Mouse (Mus musculus) macrophage (primary cell): Measurements from ENCODE around the gene Acoxl. TPM values are rescaled to one million over a fixed set of nuclear protein-coding genes. Genes with fewer than 3 reads are reported as not detected.

Experiments
- H3K27ac ChIP-seq: fragments of 350-480 bp; formaldehyde crosslinking; 2 replicates; pipeline ENCODE4 v1.9.0; 2021
- H3K36me3 ChIP-seq: fragments of 350-480 bp; formaldehyde crosslinking; 2 replicates; pipeline ENCODE4 v1.9.0; 2021; ENCODE audit errors: inconsistent target
- H3K4me3 ChIP-seq: fragments of 350-480 bp; formaldehyde crosslinking; 2 replicates; pipeline ENCODE4 v1.9.0; 2021; ENCODE audit errors: inconsistent target
- H3K79me2 ChIP-seq: fragments of 350-480 bp; formaldehyde crosslinking; 2 replicates; pipeline ENCODE4 v1.9.0; 2021; ENCODE audit errors: inconsistent target
- WGBS: methylation state at CpG from one replicate; pipeline ENCODE4 v1.1.7; 2026; ENCODE audit warnings: inconsistent platforms; ENCODE audit not compliant: missing documents; 5-methylcytosine and 5-hydroxymethylcytosine counted together
- polyA plus RNA-seq: library from polyadenylated mRNA; stranded (reverse); fragments of 250-400 nt; gene quantifications from 3 replicates; pipeline ENCODE4 v1.2.4, GENCODE M21; 2018; ENCODE audit warnings: inconsistent platforms

Gene Acoxl
- polyA plus RNA-seq, 1 experiment from 2014 or later: not detected

DNA sequence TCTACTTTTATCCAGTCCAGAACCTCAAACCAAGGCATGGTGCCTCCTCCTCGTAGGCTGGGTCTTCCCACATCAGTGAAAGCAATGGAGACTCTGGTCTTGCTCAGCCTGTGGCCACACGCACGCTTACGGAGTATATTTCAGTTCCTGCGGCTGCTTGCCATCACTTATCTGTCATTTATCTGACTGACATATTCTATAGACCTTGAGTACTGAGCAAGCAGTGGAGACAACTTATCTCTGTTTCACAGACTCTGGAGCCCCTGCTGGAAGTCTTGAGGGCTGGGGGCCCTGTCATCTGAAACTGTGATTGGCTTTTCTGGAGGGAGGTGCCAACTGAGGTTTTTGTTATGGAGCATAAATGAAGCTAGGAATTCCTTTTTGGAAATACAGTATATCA is 75.4 kb downstream of the Acoxl start:
- H3K4me3 ChIP-seq: no peak overlapping the region
- H3K36me3 ChIP-seq: no peaks in the 10 kb centered on the region
- H3K79me2 ChIP-seq: no peaks in the 10 kb centered on the region
- no peak overlapping the region for H3K27ac ChIP-seq
- WGBS: 91% methylated on average over 5 of the region's 5 CpGs

DNA sequence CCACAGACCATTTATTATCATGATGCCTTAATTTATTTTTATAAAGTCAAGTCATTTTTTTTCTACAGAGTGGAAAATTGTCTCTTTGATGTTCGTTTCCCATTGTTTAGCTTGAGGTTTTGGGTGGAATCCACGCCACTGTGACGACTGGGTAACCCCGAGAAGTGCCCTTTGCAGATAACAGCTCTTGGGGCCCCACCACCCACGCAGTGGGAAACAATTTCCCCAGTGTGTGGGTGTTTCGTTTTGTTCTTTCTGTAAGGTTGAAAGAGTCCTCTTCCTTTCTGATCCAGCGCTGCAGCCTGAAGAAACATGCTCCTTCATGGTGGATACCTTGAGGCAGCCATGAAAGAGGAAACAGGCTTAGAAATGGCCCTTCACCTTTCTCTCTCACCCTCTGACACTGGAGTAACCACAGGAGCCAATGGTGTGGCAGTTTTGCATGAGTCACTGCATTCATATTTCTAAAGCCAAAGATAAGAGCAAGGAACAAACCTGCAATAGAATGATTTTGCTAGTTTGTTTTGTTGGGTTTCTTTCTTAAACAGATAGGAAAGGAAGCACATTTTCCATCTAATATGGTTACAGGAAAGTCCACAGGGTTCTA is 78.2 kb downstream of the Acoxl start:
- H3K79me2 ChIP-seq: no peaks in the 10 kb centered on the region
- WGBS: 46% methylated on average over 7 of the region's 7 CpGs
- H3K27ac ChIP-seq: no peak overlapping the region
- no peak overlapping the region for H3K4me3 ChIP-seq
- H3K36me3 ChIP-seq: no peaks in the 10 kb centered on the region

DNA sequence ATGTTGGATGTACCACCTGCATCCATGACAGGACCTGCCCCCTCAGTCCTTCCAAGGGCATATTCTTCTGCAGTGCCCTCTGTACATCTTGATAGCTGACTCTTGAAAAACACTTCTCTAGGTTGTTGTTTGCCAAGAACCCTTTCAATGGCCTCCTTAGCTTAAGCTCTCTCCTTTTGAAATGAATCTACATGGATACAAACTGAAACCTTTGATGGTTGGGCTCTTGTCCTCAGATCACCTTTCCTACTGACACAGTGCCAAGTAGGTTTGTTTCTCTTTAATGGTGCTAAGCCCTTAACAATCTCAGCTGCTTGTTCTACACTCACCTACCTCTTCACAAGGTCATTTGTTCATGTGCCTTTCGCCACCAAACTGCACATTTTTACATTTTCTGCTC is 81.1 kb downstream of the Acoxl start:
- Histone ChIP-seq H3K79me2 (no peaks in the 10 kb centered on the region), H3K27ac (no peak overlapping the region), H3K4me3 (no peak overlapping the region), H3K36me3 (no peaks in the 10 kb centered on the region)
- WGBS: 92% methylated on average over 1 of the region's 1 CpGs

DNA sequence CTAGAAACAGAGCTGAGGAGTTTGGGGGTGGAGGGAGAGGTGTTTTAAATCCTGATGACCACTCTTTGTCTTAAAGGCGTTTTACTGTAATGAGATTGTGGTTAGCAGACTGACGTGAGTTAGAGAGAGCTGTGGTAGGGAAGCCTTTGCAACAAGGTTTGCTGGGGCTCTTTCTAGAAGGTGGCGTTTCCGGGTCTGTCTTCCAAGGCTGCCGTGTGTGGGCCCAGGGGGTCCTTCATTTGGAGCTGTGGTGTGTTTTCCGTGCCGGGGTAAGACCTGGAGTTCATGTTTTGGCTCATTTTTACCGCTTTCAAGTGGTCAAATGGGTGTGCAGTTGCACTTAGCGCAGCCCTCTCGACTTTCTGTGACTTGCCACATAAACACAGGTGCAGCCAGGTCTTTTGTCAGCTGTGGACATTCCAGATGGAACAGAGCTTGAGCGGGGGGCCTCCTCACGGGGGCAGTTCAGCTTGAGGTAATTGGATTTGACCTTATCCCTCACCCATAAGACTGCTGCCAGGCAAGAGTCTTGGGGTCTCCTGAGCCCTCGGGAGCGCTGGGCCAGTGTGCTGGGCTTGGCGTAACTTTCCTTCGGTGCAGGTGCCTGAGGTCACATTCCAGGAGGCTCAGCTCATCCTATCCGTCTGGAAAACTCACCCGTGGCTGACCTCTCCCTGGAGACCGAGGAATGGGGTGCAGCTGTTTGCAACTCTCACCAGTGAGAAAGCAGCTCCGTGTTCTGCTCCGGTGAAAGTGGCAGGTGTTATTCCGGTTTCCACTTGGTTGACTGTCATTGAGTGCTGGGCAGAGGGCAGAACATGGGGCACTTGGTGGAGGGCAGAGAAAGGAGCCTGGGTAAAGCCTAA is 83.6 kb downstream of the Acoxl start:
- Histone ChIP-seq H3K4me3 (no peak overlapping the region), H3K27ac (no peak overlapping the region), H3K79me2 (no peaks in the 10 kb centered on the region), H3K36me3 (no peaks in the 10 kb centered on the region)
- 90% methylated on average over 22 of the region's 22 CpGs for WGBS

DNA sequence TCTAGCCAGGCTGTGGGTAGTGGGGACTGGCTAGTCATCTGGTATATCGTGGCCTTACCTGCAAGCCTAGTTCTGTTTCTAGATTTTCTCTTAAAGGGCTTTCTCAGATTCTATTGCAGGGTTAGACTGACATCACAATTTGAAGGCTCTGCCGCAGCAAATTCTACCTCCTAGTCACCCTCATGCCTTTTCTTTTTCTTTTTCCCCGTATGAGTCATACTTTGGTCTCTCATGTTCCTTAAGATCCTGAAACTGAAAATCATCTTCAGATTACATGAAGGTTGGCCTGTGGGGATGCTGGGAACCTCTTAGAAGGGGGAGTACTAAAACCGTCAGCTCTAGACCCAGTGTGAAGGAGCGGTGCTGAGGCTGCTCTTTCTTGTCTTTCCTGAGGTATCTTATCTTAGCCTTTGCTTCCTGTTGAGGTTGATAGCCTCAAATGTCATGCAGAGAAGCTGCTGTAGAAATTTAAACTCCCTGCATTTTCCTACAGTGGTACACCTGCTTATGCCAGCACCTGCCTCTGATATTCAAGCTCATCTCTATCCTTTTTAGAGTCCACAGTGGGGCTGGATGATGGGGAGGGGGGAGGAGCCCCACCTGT is 84.5 kb downstream of the Acoxl start:
- no peaks in the 10 kb centered on the region for H3K36me3 ChIP-seq
- H3K4me3 ChIP-seq: no peak overlapping the region
- no peak overlapping the region for H3K27ac ChIP-seq
- H3K79me2 ChIP-seq: no peaks in the 10 kb centered on the region
- WGBS: 62% methylated on average over 5 of the region's 5 CpGs

DNA sequence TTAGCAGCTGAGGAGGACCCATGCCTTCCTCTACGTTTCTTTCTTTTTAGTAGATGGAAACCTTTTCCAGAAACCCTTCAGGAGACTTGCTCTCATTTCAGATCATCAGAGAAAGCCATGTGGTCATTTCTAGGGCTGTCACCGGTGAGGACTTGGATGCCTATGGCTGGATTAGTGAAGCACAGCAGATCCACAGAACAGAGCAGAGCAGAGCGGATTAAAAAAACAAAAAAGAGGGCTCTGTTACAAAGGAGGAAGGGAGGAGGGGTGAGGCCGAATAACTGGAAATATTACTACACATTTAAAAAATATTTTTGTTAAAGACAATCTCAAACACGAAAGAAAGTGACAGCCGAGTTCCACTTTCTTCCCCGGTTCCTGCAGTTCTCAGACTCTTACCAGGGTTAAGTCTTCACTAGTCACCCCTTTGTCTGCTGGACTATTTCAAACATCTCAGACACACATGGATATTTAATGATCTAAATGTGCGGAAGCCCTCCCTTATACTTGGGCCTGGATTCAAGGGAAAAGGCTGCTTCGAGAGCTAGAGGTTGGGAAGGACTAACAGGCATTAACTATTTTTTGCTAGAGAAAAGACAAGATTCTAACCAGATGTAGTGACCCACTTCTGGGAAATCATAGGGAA is 88.1 kb downstream of the Acoxl start:
- H3K36me3 ChIP-seq: no peaks in the 10 kb centered on the region
- H3K27ac ChIP-seq: no peak overlapping the region
- WGBS: 94% methylated on average over 9 of the region's 9 CpGs
- no peak overlapping the region for H3K4me3 ChIP-seq
- no peaks in the 10 kb centered on the region for H3K79me2 ChIP-seq

DNA sequence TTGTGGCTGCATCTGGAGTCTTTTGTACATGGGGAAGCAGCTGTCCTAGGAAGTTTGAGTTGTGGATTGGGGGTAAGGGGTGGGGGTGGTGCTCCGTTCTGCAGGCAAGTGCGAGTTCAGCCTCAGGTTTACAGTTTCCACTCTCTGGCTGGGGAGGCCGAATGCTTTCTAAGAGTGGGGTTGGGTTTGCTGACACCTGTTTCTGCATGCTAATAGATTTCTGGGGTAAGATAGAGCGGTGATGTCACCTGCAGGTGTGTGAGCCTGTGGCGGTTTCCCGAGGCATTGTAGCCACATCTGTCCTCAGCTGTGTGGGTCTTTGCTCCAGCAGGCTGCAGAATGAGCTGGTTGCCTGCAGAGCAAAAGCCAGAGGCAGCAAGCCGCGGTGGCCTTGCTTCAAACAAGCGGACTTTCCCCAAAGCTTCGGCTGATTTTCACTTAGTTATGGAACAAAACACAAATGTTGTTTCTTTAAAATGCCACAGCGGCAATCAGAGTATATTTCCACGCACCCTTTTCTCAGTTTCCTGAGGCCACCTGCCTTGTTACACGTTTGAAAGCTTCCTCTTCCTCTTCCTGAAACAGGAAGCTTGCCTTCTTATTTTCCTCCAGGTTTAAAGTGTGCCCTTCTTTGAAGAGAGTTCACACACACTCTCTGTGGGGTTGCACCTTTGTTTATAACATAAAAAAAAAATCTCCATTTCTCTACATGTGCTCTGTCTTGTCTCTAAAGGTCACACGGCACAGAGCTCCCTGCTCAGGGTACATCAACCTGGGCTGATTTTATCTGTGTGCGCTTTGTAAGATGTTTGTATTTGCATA is 89.0 kb downstream of the Acoxl start:
- Histone ChIP-seq H3K4me3 (no peak overlapping the region), H3K79me2 (no peaks in the 10 kb centered on the region), H3K36me3 (no peaks in the 10 kb centered on the region), H3K27ac (no peak overlapping the region)
- WGBS: 48% methylated on average over 15 of the region's 15 CpGs

DNA sequence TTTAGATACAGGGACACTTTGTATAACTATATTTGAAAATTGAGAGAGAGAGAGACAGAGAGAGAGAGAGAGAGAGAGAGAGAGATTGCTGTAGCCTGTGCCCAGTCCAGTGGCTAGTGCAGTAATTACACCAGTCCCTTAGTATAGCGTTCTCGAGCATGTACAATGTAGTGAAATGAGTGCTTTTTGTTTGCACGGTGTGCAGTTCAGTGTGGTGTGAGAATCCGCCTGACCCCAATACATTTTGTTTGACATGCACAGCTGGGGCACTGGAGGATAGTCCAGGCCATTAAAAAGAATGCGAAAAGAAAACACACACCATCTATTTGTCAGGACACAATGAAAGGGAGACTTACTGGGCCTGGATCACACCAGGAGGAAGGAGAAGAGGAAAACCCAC is 89.6 kb downstream of the Acoxl start:
- no peaks in the 10 kb centered on the region for H3K36me3 ChIP-seq
- H3K79me2 ChIP-seq: no peaks in the 10 kb centered on the region
- H3K27ac ChIP-seq: no peak overlapping the region
- 76% methylated on average over 5 of the region's 5 CpGs for WGBS
- H3K4me3 ChIP-seq: no peak overlapping the region

DNA sequence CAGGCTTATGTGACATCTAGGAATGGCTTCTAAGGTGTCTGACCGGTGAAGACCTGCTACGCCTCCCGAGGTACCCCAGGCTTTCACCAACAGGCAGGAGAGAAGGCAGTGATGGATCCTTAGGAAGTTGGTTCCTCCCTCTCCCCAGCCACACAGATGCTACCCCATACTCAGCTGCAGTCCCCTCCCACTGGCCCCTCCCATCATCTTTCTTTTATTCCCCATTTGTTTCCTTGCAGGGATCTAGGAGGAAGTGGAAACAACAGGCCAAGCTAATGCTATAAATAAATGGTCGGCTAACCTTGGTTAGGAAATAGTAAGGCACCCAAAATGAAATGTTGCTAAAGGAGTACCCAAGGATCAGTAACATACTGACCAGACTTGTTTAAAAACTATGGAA is 90.2 kb downstream of the Acoxl start:
- no peak overlapping the region for H3K4me3 ChIP-seq
- no peak overlapping the region for H3K27ac ChIP-seq
- 53% methylated on average over 4 of the region's 4 CpGs for WGBS
- H3K36me3 ChIP-seq: no peaks in the 10 kb centered on the region
- no peaks in the 10 kb centered on the region for H3K79me2 ChIP-seq

DNA sequence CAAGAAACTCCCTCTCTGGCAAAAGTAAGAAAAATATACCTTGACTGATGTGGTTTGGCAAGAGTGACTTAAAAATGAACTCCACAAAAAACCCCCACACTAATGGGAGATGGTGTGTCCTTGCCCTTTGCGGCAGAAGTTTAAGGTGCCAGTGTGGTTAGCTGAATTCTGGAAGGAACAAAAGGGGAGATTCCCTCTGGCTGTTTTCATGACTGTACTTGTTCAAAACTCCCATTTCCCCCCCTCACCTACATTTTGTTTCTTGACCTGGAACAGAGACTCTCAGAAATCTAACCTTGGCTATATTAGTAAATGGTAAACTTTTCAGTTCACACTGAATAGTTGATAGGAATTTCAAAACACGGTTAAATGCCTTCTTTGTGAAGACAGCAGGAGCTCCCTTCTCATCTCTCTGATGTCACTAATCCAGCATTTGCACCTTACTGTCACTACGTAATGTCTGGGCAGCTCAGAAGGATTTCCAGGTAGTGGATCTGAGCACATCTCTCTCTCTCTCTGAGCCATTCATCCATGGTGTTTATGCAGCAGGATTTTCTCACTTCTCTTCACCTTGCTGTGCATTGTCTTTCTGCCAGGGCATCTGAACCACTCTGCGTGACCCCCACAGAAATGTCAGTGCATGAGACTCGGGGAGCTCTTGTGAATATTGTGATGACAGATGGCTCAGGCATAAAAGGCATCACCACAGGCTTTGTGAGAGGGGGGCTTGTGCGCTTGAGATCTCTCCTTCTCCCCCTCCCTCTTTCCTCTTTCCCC is 91.5 kb downstream of the Acoxl start:
- Histone ChIP-seq H3K79me2 (no peaks in the 10 kb centered on the region), H3K27ac (no peak overlapping the region), H3K36me3 (no peaks in the 10 kb centered on the region), H3K4me3 (no peak overlapping the region)
- WGBS: 93% methylated on average over 6 of the region's 6 CpGs

DNA sequence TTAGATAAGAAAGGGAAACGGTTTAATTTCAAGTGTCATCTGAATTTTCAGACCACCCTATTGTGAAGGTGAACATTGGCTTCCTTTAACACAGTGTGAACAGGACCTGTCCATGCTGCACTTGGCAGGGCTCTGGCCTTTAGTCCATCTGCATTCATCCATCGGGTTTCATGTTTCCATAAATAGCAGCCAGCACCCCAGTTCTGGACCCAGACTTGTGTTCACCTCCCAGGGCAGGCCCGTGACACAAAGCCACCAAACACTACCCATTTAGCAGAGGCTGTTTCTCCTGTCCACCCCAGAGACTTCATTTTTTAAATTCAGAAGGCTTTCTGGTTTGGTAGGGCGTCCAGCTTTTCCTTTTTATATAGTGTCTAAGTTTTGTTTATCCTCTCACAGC is 92.9 kb downstream of the Acoxl start:
- no peaks in the 10 kb centered on the region for H3K36me3 ChIP-seq
- no peaks in the 10 kb centered on the region for H3K79me2 ChIP-seq
- no peak overlapping the region for H3K27ac ChIP-seq
- 90% methylated on average over 4 of the region's 4 CpGs for WGBS
- H3K4me3 ChIP-seq: no peak overlapping the region

DNA sequence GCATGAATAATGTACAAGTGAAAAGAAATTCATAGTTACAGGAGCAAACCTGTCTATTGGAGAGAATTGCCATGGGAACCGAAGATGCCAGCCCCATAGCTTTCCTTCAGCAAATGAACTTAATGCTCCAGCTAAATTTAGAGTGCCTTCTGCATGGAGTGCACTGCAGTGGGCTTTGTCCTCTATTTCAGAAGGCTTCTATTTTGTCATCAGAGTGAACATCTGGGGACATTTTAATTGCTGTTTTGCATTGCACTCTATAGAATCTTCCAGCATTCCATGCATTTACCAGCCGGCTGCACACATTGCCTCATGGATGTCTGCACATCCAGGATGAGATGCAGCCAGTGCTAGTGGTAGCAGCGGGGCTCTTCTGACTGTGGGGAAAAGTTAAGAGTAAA is 94.9 kb downstream of the Acoxl start:
- H3K79me2 ChIP-seq: no peaks in the 10 kb centered on the region
- H3K27ac ChIP-seq: no peak overlapping the region
- H3K4me3 ChIP-seq: no peak overlapping the region
- 96% methylated on average over 3 of the region's 3 CpGs for WGBS
- H3K36me3 ChIP-seq: no peaks in the 10 kb centered on the region

DNA sequence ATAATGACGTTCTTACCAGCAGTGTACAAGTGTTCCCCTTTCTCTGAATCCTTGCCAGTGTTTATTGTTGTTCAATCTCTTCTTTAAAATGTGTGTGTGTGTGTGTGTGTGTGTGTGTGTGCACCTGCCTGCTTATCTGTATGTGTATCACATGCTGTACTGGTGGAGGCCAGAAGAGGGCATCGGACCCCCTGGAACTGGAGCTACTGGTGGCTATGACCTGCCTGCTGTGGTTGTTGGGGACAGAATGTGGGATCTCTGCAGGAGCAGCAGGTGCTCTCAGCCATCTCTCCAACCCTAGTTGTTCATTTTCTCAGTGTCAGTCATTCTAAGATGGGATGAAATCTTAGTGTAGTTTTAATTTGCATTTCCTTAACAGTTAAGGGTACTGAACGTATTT is 98.4 kb downstream of the Acoxl start:
- Histone ChIP-seq H3K4me3 (no peak overlapping the region), H3K79me2 (no peaks in the 10 kb centered on the region), H3K27ac (no peak overlapping the region), H3K36me3 (no peaks in the 10 kb centered on the region)
- 90% methylated on average over 2 of the region's 3 CpGs for WGBS

DNA sequence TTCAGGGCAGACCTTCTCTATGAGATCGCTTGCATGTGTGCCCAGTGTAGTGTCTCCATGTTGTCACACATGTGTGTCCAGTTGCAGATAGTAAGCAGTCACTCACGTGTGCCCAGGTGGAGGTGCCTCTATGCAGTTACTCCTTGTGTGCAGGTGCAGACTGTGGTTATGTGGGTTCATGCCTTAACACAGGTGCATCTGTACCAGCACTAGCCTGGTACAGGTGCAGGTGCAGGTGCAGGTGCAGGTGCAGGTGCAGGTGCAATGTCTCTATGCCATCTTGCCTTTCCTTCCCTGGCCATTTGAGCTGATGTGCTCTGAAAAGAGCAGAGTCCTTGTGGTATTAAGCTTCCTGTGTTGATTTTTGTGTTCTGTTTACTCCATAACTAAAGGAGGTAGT is 100.5 kb downstream of the Acoxl start:
- 95% methylated on average over 2 of the region's 2 CpGs for WGBS
- H3K4me3 ChIP-seq: no peak overlapping the region
- no peak overlapping the region for H3K27ac ChIP-seq
- H3K79me2 ChIP-seq: no peaks in the 10 kb centered on the region
- no peaks in the 10 kb centered on the region for H3K36me3 ChIP-seq
